Mouse (Mus musculus) heart, embryonic 14.5 days (tissue): ENCODE results near the gene Spock2. TPM values are rescaled to one million over a fixed set of nuclear protein-coding genes. Genes with fewer than 3 reads are reported as not detected.
"Not testable (repeated sequence)": the region's sequence is repeated elsewhere in the genome, so short reads cannot be mapped to it uniquely, and the experiment has no call there.

Experiments used
- ATAC-seq: fragments of 200-750 bp; cut with Nextera tagmentation; 2 replicates; pipeline ENCODE4 v1.8.0; 2017; ENCODE audit warnings: low read depth, moderate TSS enrichment; ENCODE audit not compliant: insufficient number of reproducible peaks, insufficient read depth, low FRiP score
- H3K27ac ChIP-seq, 2 experiments: fragments of 200-500 bp in 1 of 2; fragments of 300-500 bp in 1 of 2; sonication (generic) in 1 of 2; replicated peaks in 1 of 2; 2 replicates each; pipeline ENCODE4 v1.5.1; 2012 to 2014; ENCODE audit warnings: low read depth in 2 of 2, low read length in 2 of 2, control low read depth in 1 of 2, mild to moderate bottlenecking in 1 of 2, mixed read lengths in 1 of 2; ENCODE audit not compliant: control insufficient read depth in 1 of 2, insufficient read depth in 1 of 2
- H3K27me3 ChIP-seq: fragments of 300-500 bp; sonication (generic); 2 replicates; pipeline ENCODE4 v1.6.1; 2014; ENCODE audit warnings: mild to moderate bottlenecking, low read length, control low read depth; ENCODE audit not compliant: control insufficient read depth, insufficient read depth
- H3K36me3 ChIP-seq: fragments of 300-500 bp; sonication (generic); 2 replicates; pipeline ENCODE4 v1.6.1; 2014; ENCODE audit warnings: mild to moderate bottlenecking, control low read depth, low read length, mixed read lengths; ENCODE audit not compliant: control insufficient read depth, insufficient read depth
- H3K4me1 ChIP-seq, 2 experiments: fragments of 200-500 bp in 1 of 2; fragments of 300-500 bp in 1 of 2; sonication (generic) in 1 of 2; 2 replicates each; pipeline ENCODE4 v1.6.1; 2012 to 2014; ENCODE audit warnings: low read length in 2 of 2, control low read depth in 1 of 2, mixed read lengths in 1 of 2; ENCODE audit not compliant: control insufficient read depth in 2 of 2, insufficient read depth in 2 of 2
- H3K4me2 ChIP-seq: fragments of 300-500 bp; sonication (generic); 2 replicates; pipeline ENCODE4 v1.6.1; 2014; ENCODE audit warnings: mild to moderate bottlenecking, low read length
- H3K4me3 ChIP-seq, 2 experiments: fragments of 200-500 bp in 1 of 2; fragments of 300-500 bp in 1 of 2; sonication (generic) in 1 of 2; 2 replicates each; pipeline ENCODE4 v1.5.1; 2012 to 2014; ENCODE audit warnings: low read length in 2 of 2, mild to moderate bottlenecking in 2 of 2, control low read depth in 1 of 2, low read depth in 1 of 2, moderate library complexity in 1 of 2; ENCODE audit not compliant: control insufficient read depth in 1 of 2, insufficient read depth in 1 of 2
- H3K9ac ChIP-seq: fragments of 300-500 bp; sonication (generic); 2 replicates; pipeline ENCODE4 v1.6.1; 2014; ENCODE audit warnings: mild to moderate bottlenecking, low read length
- H3K9me3 ChIP-seq: fragments of 300-500 bp; sonication (generic); 2 replicates; pipeline ENCODE4 v1.6.1; 2016; ENCODE audit warnings: low read length, control low read depth; ENCODE audit not compliant: control insufficient read depth
- WGBS: fragments of 180-500 bp; shearing (Covaris S2); extraction: QIAGEN DNeasy Blood & Tissue Kit; methylation state at CpG from one replicate; pipeline ENCODE4 v1.1.7; 2014; 5-methylcytosine and 5-hydroxymethylcytosine counted together
- microRNA-seq: library from miRNA; unstranded; fragments of <30 nt; microRNA quantifications from one replicate; pipeline ENCODE4, GENCODE M21; 2016
- polyA plus RNA-seq: library from polyadenylated mRNA; unstranded; fragments of >200 nt; fragmentation: Nextera tagmentation; extraction: Ambion mirVana; gene quantifications from 2 replicates; pipeline ENCODE4 v1.2.1, GENCODE M21; 2014

The Spock2 gene
- polyA plus RNA-seq, 1 experiment from 2014 or later: 3.7 TPM

- H3K9me3 ChIP-seq, H3K4me2 ChIP-seq, H3K27me3 ChIP-seq, ATAC-seq, H3K4me1 ChIP-seq, H3K27ac ChIP-seq, H3K9ac ChIP-seq, H3K36me3 ChIP-seq, H3K4me3 ChIP-seq: not testable (repeated sequence)
- WGBS: 91% methylated on average over 9 of the region's 9 CpGs
Observed at GRCm38 (mm10) chr10:60175306-60175705, 69.3 kb downstream of the Spock2 start.

Small RNA genes within 50 kb of the gene (microRNA-seq; reads per million reads assigned to microRNA genes)
- not detected for gene Mir6906

Other genes with a start within 250 kb of the Spock2 start
- gene Dnajb12, start 226.7 kb upstream of the Spock2 start, polyA plus RNA-seq: 26.9 and 28.6 TPM in 2 replicates
- 0.70 and 2.4 TPM in 2 replicates for gene Ddit4, start 154.4 kb upstream of the Spock2 start, polyA plus RNA-seq
- gene Ascc1, start 103.4 kb upstream of the Spock2 start, polyA plus RNA-seq: 42.7 and 43.3 TPM in 2 replicates
- gene Anapc16, start 103.1 kb upstream of the Spock2 start, polyA plus RNA-seq: 99.7 and 103 TPM in 2 replicates
- 0.24 and 0.26 TPM in 2 replicates for gene Chst3, start 113.0 kb downstream of the Spock2 start, polyA plus RNA-seq
- 88.7 and 98.1 TPM in 2 replicates for gene Psap, start 171.4 kb downstream of the Spock2 start, polyA plus RNA-seq
- 2.3 and 2.7 TPM in 2 replicates for gene Vsir, start 240.6 kb downstream of the Spock2 start, polyA plus RNA-seq